Mouse (Mus musculus) stomach, postnatal 0 days (tissue): ENCODE data around the gene Spata48.

ENCODE experiments used
- CTCF ChIP-seq: IDR thresholded peaks from 2 replicates; pipeline ENCODE4 v1.5.1; 2016; ENCODE audit warnings: antibody characterized with exemption, low read depth, mild to moderate bottlenecking, moderate library complexity
- EP300 ChIP-seq: optimal IDR thresholded peaks from 2 replicates; pipeline ENCODE3; 2016; ENCODE audit warnings: antibody characterized with exemption

DNA sequence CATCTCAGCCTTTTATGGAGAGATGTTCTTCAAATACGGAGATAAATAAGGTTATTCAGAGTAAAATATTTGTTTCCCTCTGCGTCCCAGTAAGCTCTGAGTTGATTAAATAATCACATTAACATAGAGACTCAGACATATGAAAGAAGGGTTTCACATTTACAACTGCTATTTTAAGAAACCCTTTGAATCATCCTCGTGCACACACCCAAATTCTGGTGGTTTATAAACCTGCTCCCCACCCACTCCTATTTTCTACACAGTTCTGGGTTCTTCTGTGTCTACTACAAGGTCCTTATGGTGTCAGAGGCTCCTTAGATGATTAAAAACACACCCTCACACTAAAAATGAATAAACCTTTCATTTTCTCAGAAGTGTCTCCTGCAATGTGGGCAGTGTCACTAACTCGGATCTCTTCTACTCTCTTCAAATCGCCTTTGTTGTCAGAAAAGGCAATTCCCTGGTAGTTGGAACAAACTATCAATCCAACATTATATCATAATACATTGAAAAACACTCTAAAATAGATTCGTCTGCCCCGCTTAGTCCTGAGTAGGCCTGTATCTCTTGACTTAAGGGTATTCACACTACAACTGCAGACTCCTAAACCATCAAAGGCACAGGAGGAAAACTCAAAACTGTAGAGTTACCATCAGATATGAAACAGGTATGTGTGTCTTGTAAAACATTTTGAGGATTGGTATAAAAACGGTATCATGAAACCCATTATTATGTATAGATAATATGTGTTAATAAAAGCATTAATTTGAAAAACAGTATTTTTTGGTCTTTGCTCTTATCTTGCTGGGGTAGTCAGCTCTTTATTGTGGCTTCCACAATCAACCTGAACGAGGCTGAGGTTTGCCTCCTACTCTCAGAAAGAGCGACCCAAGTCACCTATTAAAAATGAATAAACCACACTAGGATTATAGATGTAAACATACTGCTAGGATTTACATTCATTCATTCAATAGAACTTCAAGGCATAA, 57.7 kb downstream of the Spata48 start:
- no peak for TF ChIP-seq CTCF
- no peak for TF ChIP-seq EP300
